Mouse (Mus musculus) cortical plate, adult 2 months (tissue): Measurements from ENCODE around the gene Dusp5. TPM values are rescaled to one million over a fixed set of nuclear protein-coding genes. Genes with fewer than 3 reads are reported as not detected.

Source experiments
- H3K27ac ChIP-seq: fragments of 200-500 bp; 2 replicates; pipeline ENCODE4 v1.5.1; 2012; ENCODE audit warnings: low read length, control low read depth, inconsistent platforms; ENCODE audit not compliant: insufficient read depth
- H3K4me1 ChIP-seq: fragments of 200-500 bp; 2 replicates; pipeline ENCODE4 v1.6.1; 2011; ENCODE audit warnings: low read length; ENCODE audit not compliant: control insufficient read depth, insufficient read depth
- H3K4me3 ChIP-seq: fragments of 200-500 bp; 2 replicates; pipeline ENCODE4 v1.5.1; 2011; ENCODE audit warnings: mild to moderate bottlenecking, low read length, control low read depth; ENCODE audit not compliant: insufficient read depth
- CTCF ChIP-seq: fragments of 200-500 bp; IDR thresholded peaks from 2 replicates; pipeline ENCODE4 v1.5.1; 2011; ENCODE audit warnings: mild to moderate bottlenecking, control low read depth, low read length; ENCODE audit not compliant: insufficient read depth; ENCODE audit errors: extremely low read depth
- POLR2A ChIP-seq: fragments of 200-500 bp; IDR thresholded peaks from 2 replicates; pipeline ENCODE4 v1.6.1; 2011; ENCODE audit warnings: mild to moderate bottlenecking, low read length, control low read depth; ENCODE audit not compliant: insufficient read depth; ENCODE audit errors: extremely low read depth
- polyA plus RNA-seq: library from polyadenylated mRNA; depleted of rRNA; stranded (reverse); fragments of >200 nt; gene quantifications from 2 replicates; pipeline ENCODE4 v1.2.3, GENCODE M21; 2012

Gene Dusp5
- polyA plus RNA-seq, 1 experiment: 11.8 TPM

GRCm38 (mm10) chr19:53536731-53537666 lies 8.1 kb downstream of the Dusp5 start:
- Histone ChIP-seq H3K27ac (no peak overlapping the region), H3K4me3 (no peak overlapping the region), H3K4me1 (peaks cover 1% of the 10 kb centered on the region)
- TF ChIP-seq CTCF (no peak), POLR2A (no peak)

GRCm38 (mm10) chr19:53538024-53538423 lies 9.1 kb downstream of the Dusp5 start:
- Histone ChIP-seq H3K27ac (no peak overlapping the region), H3K4me1 (peaks cover 1% of the 10 kb centered on the region), H3K4me3 (no peak overlapping the region)
- TF ChIP-seq POLR2A (no peak), CTCF (no peak)

- Histone ChIP-seq H3K4me3 (no peak overlapping the region), H3K4me1 (peaks cover 1% of the 10 kb centered on the region), H3K27ac (no peak overlapping the region)
- TF ChIP-seq CTCF (no peak), POLR2A (no peak)
Observed at GRCm38 (mm10) chr19:53538796-53539195, 9.9 kb downstream of the Dusp5 start.

- no peak for TF ChIP-seq POLR2A
- no peak for TF ChIP-seq CTCF
- H3K4me3 ChIP-seq: no peak overlapping the region
- H3K27ac ChIP-seq: no peak overlapping the region
- peaks cover 1% of the 10 kb centered on the region; the same call in 1 of the 2 replicates for H3K4me1 ChIP-seq
Observed at GRCm38 (mm10) chr19:53539296-53539695, 10.4 kb downstream of the Dusp5 start.

GRCm38 (mm10) chr19:53543602-53544001 lies 14.7 kb downstream of the Dusp5 start:
- Histone ChIP-seq H3K27ac (no peak overlapping the region), H3K4me1 (no peaks in the 10 kb centered on the region), H3K4me3 (no peak overlapping the region)
- TF ChIP-seq CTCF: no peak
- TF ChIP-seq POLR2A: no peak

- no peaks in the 10 kb centered on the region for H3K4me1 ChIP-seq
- H3K27ac ChIP-seq: no peak overlapping the region
- no peak for TF ChIP-seq POLR2A
- no peak for TF ChIP-seq CTCF
- H3K4me3 ChIP-seq: no peak overlapping the region
Observed at GRCm38 (mm10) chr19:53544923-53545561, 16.1 kb downstream of the Dusp5 start.

GRCm38 (mm10) chr19:53547597-53547996 lies 18.7 kb downstream of the Dusp5 start:
- Histone ChIP-seq H3K4me1 (peaks cover 1% of the 10 kb centered on the region; the same call in 1 of the 2 replicates), H3K27ac (no peak overlapping the region), H3K4me3 (no peak overlapping the region)
- TF ChIP-seq POLR2A (no peak), CTCF (no peak)

GRCm38 (mm10) chr19:53550972-53551371 lies 22.1 kb downstream of the Dusp5 start:
- Histone ChIP-seq H3K4me1 (peaks cover 1% of the 10 kb centered on the region; the same call in 1 of the 2 replicates), H3K27ac (no peak overlapping the region), H3K4me3 (no peak overlapping the region)
- TF ChIP-seq CTCF: no peak
- TF ChIP-seq POLR2A: no peak

- H3K27ac ChIP-seq: no peak overlapping the region
- TF ChIP-seq CTCF (no peak), POLR2A (no peak)
- peaks cover 1% of the 10 kb centered on the region; the same call in 1 of the 2 replicates for H3K4me1 ChIP-seq
- no peak overlapping the region for H3K4me3 ChIP-seq
Observed at GRCm38 (mm10) chr19:53552216-53552786, 23.4 kb downstream of the Dusp5 start.

GRCm38 (mm10) chr19:53552795-53553194 lies 23.9 kb downstream of the Dusp5 start:
- no peak for TF ChIP-seq CTCF
- no peak for TF ChIP-seq POLR2A
- no peak overlapping the region for H3K4me3 ChIP-seq
- H3K4me1 ChIP-seq: peaks cover 1% of the 10 kb centered on the region; the same call in 1 of the 2 replicates
- H3K27ac ChIP-seq: no peak overlapping the region
